9 mouse cellular contexts compared by ENCODE assay signal in the genomic region with DNA sequence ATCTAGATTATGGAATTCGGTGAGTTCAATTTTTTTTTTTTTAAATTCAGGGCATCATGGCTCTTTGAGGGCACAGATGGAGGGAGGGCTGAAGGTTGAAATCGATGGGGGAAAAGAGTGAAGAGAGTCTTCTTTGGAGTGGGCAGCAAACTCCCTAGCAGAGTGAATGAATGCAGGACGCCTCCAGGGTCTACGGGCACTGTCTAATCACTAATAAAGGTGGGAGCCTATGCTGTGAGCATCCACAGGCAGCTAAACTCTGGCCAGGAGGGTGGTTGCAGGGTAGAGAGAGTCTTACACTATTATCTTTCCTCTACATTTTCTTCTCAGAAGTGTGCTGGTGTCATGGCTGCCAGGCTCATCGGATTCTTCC. TPM values are rescaled to one million over a fixed set of nuclear protein-coding genes. Genes with fewer than 3 reads are reported as not detected.
DNase-seq lines count a peak whose midpoint lies in the region; ATAC-seq and TF ChIP-seq lines count a peak whose summit lies in the region.
"Had no signal": no experiment of that assay in that cellular context is flagged by ENCODE, and none has a peak within 500 bp of the region (broad histone marks: within the 10 kb centered on the region; RNA-seq: fewer than 3 reads in every experiment).

No protein-coding gene starts in this region.

- in situ Hi-C loops in Patski (cut with MboI; ENCODE audit: low pct_unique_long_range_greater_than_20kb), result loop anchor here (25.0 kb wide), 1 partner anchor 516 kb away; a partner anchor contains a TSS

- H3K4me1 ChIP-seq in heart, postnatal 0 days (ENCODE audit: control insufficient read depth, insufficient read depth), result peaks cover 5% of the 10 kb centered on the region
- peaks cover 2% of the 10 kb centered on the region; the same call in 1 of the 2 replicates for H3K4me1 ChIP-seq in hindbrain, embryonic 11.5 days (replicated peaks; ENCODE audit: control insufficient read depth, insufficient read depth, low read length)
- H3K4me1 ChIP-seq in midbrain, embryonic 11.5 days (ENCODE audit: control insufficient read depth, insufficient read depth, low read length), result peaks cover 4% of the 10 kb centered on the region; the same call in 1 of the 2 replicates

- CTCF ChIA-PET in Patski (lab: Charles Lee), result interaction anchor here (0.9 to 1.9 kb wide), 3 partner anchors 8 to 42 kb away, joined by 3 to 6 read pairs (median 4); a partner anchor contains a TSS

- H3K9me3 ChIP-seq in heart, postnatal 0 days (replicated peaks; ENCODE audit: control insufficient read depth, low read length), result no peaks in the 10 kb centered on the region
- no peaks in the 10 kb centered on the region for H3K9me3 ChIP-seq in hindbrain, embryonic 11.5 days (ENCODE audit: control insufficient read depth, low read length)
- no peaks in the 10 kb centered on the region for H3K9me3 ChIP-seq in midbrain, embryonic 11.5 days (ENCODE audit: control insufficient read depth, low read length)

- peak overlapping the region; percentile 34 for H3K9ac ChIP-seq in heart, postnatal 0 days (replicated peaks; ENCODE audit: low read depth, low read length)
- peak overlapping the region; percentile 46 for H3K9ac ChIP-seq in hindbrain, embryonic 11.5 days (ENCODE audit: low read depth, low read length)
- H3K9ac ChIP-seq in midbrain, embryonic 11.5 days (ENCODE audit: low read length), result peak overlapping the region; percentile 50

- intact Hi-C loops in heart, postnatal 10 days (cut with DNase I), result no loop called here

- H3K27ac ChIP-seq in heart, postnatal 0 days (ENCODE audit: low read depth), result no peak overlapping the region
- 0 out of 2 replicates have a peak overlapping the region, but pooled peaks have one; percentile 33 for H3K27ac ChIP-seq in hindbrain, embryonic 11.5 days (ENCODE audit: low read depth, low read length)
- no peak overlapping the region for H3K27ac ChIP-seq in midbrain, embryonic 11.5 days (ENCODE audit: low read depth, low read length)

- TF ChIP-seq EP300 in heart, postnatal 0 days (IDR thresholded peaks at IDR 0.05; ENCODE audit: low read depth), result no peak

- ATAC-seq in heart, postnatal 0 days (ENCODE audit: insufficient read depth, low read depth), result no peak
- peak; percentile 12 for ATAC-seq in Patski
- ATAC-seq in hindbrain, embryonic 11.5 days (ENCODE audit: low FRiP score), result 0 out of 2 replicates have a peak, but pooled peaks have one; percentile 26
- ATAC-seq in midbrain, embryonic 11.5 days (ENCODE audit: low FRiP score), result peak; percentile 28
- ATAC-seq in activated CD4-positive, CD25-positive, alpha-beta regulatory T cell, adult 4 months, result no peak

- DNase-seq in heart, postnatal 0 days (ENCODE audit: low spot score), result no peak
- no peak for DNase-seq in heart, postnatal 10 days
- no peak for DNase-seq in Patski (ENCODE audit: low read depth, low spot score)
- DNase-seq in hindbrain, embryonic 11.5 days (ENCODE audit: low spot score), result no peak
- no peak for DNase-seq in midbrain, embryonic 11.5 days (ENCODE audit: low spot score, missing footprints)
- no peak for DNase-seq in thymus, postnatal 14 days
- no peak for DNase-seq in retina, postnatal 1 day

- no peaks in the 10 kb centered on the region for H3K27me3 ChIP-seq in heart, postnatal 0 days (ENCODE audit: control insufficient read depth, insufficient read depth, low read length)
- no peaks in the 10 kb centered on the region for H3K27me3 ChIP-seq in Patski
- H3K27me3 ChIP-seq in hindbrain, embryonic 11.5 days (ENCODE audit: control insufficient read depth, insufficient read depth, low read length), result no peaks in the 10 kb centered on the region
- no peaks in the 10 kb centered on the region for H3K27me3 ChIP-seq in midbrain, embryonic 11.5 days (ENCODE audit: control insufficient read depth, insufficient read depth, low read length)

- POLR2A ChIA-PET in Patski (lab: Charles Lee), result interaction anchor here (1.1 to 1.4 kb wide), 2 partner anchors 8 to 10 kb away, joined by 3 to 5 read pairs; no protein-coding TSS in a partner anchor

- WGBS in heart, postnatal 0 days, result 38% methylated on average over 5 of the region's 5 CpGs
- WGBS in hindbrain, embryonic 11.5 days, result 30% methylated on average over 5 of the region's 5 CpGs
- WGBS in midbrain, embryonic 11.5 days, result 39% methylated on average over 5 of the region's 5 CpGs

- H3K4me2 ChIP-seq in heart, postnatal 0 days (ENCODE audit: low read depth, low read length), result peak overlapping the region; percentile 62
- H3K4me2 ChIP-seq in hindbrain, embryonic 11.5 days (replicated peaks; ENCODE audit: low read depth, low read length), result peak overlapping the region; percentile 43
- peak overlapping the region; percentile 52 for H3K4me2 ChIP-seq in midbrain, embryonic 11.5 days

- peaks cover 37% of the 10 kb centered on the region for H3K36me3 ChIP-seq in heart, postnatal 0 days (replicated peaks; ENCODE audit: control insufficient read depth, insufficient read depth, low read length)
- peaks cover 10% of the 10 kb centered on the region; the same call in 1 of the 2 replicates for H3K36me3 ChIP-seq in hindbrain, embryonic 11.5 days (ENCODE audit: control insufficient read depth, insufficient read depth, low read length)
- peaks cover 9% of the 10 kb centered on the region; the same call in 1 of the 2 replicates for H3K36me3 ChIP-seq in midbrain, embryonic 11.5 days (ENCODE audit: control insufficient read depth, insufficient read depth, low read length)

- TF ChIP-seq CTCF in heart, postnatal 0 days (IDR thresholded peaks at IDR 0.05; ENCODE audit: low read depth), result no peak
- no peak for TF ChIP-seq CTCF in Patski (IDR thresholded peaks at IDR 0.05)

- H3K4me3 ChIP-seq in heart, postnatal 0 days (ENCODE audit: low read depth, low read length), result peak overlapping the region; percentile 49
- H3K4me3 ChIP-seq in hindbrain, embryonic 11.5 days (ENCODE audit: low read depth, low read length), result peak overlapping the region; percentile 39
- peak overlapping the region; percentile 40 for H3K4me3 ChIP-seq in midbrain, embryonic 11.5 days (ENCODE audit: low read depth, low read length)

RNA-seq across cellular contexts. Expression of a gene that starts 0.4 kb away (rescaled TPM):
- 36.2 and 36.4 TPM in 2 replicates for total RNA-seq in heart, postnatal 0 days (2014; rRNA removed; ENCODE audit: low replicate concordance)
- polyA plus RNA-seq in heart, postnatal 0 days (2015; fragmentation: Nextera tagmentation; extraction: Ambion mirVana), result 20.1 and 20.8 TPM in 2 replicates
- total RNA-seq in heart, postnatal 10 days (2021), result 10 to 100 TPM; 24.2 to 24.7 TPM
- polyA plus RNA-seq in Patski (2021), result 141 TPM
- polyA plus RNA-seq in hindbrain, embryonic 11.5 days (2014; fragmentation: Nextera tagmentation; extraction: Ambion mirVana), result 43.7 and 47.3 TPM in 2 replicates
- 41.4 and 45.9 TPM in 2 replicates for polyA plus RNA-seq in midbrain, embryonic 11.5 days (2014; fragmentation: Nextera tagmentation; extraction: Ambion mirVana)
- 10 to 100 TPM; 72.1 to 75.6 TPM for polyA plus RNA-seq in activated CD4-positive, CD25-positive, alpha-beta regulatory T cell, adult 4 months (2017; shearing (Covaris generic))

RNA-seq across cellular contexts. Expression of a gene that starts 11.9 kb away (rescaled TPM):
- 21.4 and 26.4 TPM in 2 replicates for total RNA-seq in heart, postnatal 0 days (2014; rRNA removed; ENCODE audit: low replicate concordance)
- 16.4 and 17.4 TPM in 2 replicates for polyA plus RNA-seq in heart, postnatal 0 days (2015; fragmentation: Nextera tagmentation; extraction: Ambion mirVana)
- 10 to 100 TPM; 20.4 to 21.8 TPM for total RNA-seq in heart, postnatal 10 days (2021)
- polyA plus RNA-seq in Patski (2021), result 86.6 TPM
- 40.9 and 44.5 TPM in 2 replicates for polyA plus RNA-seq in hindbrain, embryonic 11.5 days (2014; fragmentation: Nextera tagmentation; extraction: Ambion mirVana)
- 50.7 and 55.8 TPM in 2 replicates for polyA plus RNA-seq in midbrain, embryonic 11.5 days (2014; fragmentation: Nextera tagmentation; extraction: Ambion mirVana)
- polyA plus RNA-seq in activated CD4-positive, CD25-positive, alpha-beta regulatory T cell, adult 4 months (2017; shearing (Covaris generic)), result 1 to 10 TPM in 1 of 2 experiments, under 1 TPM in 1; 0.22 to 2.4 TPM
- total RNA-seq: hematopoietic stem cell, adult 5-6 weeks had no signal

RNA-seq across cellular contexts. Expression of a gene that starts 20.2 kb away (rescaled TPM):
- total RNA-seq in heart, postnatal 0 days (2014; rRNA removed; ENCODE audit: low replicate concordance), result 2.1 and 2.2 TPM in 2 replicates
- polyA plus RNA-seq in heart, postnatal 0 days (2015; fragmentation: Nextera tagmentation; extraction: Ambion mirVana), result 5.6 and 5.7 TPM in 2 replicates
- total RNA-seq in heart, postnatal 10 days (2021), result 1 to 10 TPM; 7.9 to 8.3 TPM
- 37.6 TPM for polyA plus RNA-seq in Patski (2021)
- 18.5 and 19.8 TPM in 2 replicates for polyA plus RNA-seq in hindbrain, embryonic 11.5 days (2014; fragmentation: Nextera tagmentation; extraction: Ambion mirVana)
- 16.5 and 20.2 TPM in 2 replicates for polyA plus RNA-seq in midbrain, embryonic 11.5 days (2014; fragmentation: Nextera tagmentation; extraction: Ambion mirVana)
- polyA plus RNA-seq in activated CD4-positive, CD25-positive, alpha-beta regulatory T cell, adult 4 months (2017; shearing (Covaris generic)), result 100 to 1,000 TPM; 158 to 168 TPM

RNA-seq across cellular contexts. Expression of a gene that starts 23.8 kb away (rescaled TPM):
- total RNA-seq in heart, postnatal 0 days (2014; rRNA removed; ENCODE audit: low replicate concordance), result 101 and 247 TPM in 2 replicates
- 96.7 and 99.3 TPM in 2 replicates for polyA plus RNA-seq in heart, postnatal 0 days (2015; fragmentation: Nextera tagmentation; extraction: Ambion mirVana)
- total RNA-seq in heart, postnatal 10 days (2021), result 10 to 100 TPM; 73.7 to 77.2 TPM
- 215 TPM for polyA plus RNA-seq in Patski (2021)
- polyA plus RNA-seq in hindbrain, embryonic 11.5 days (2014; fragmentation: Nextera tagmentation; extraction: Ambion mirVana), result 180 and 181 TPM in 2 replicates
- polyA plus RNA-seq in midbrain, embryonic 11.5 days (2014; fragmentation: Nextera tagmentation; extraction: Ambion mirVana), result 174 and 179 TPM in 2 replicates
- polyA plus RNA-seq in activated CD4-positive, CD25-positive, alpha-beta regulatory T cell, adult 4 months (2017; shearing (Covaris generic)), result 100 to 1,000 TPM in 1 of 2 experiments, 10 to 100 TPM in 1; 90.7 to 112 TPM

RNA-seq across cellular contexts. Expression of a gene that starts 25.7 kb away (rescaled TPM):
- 9.3 TPM in 1 of 2 replicates, not detected in the other for total RNA-seq in heart, postnatal 0 days (2014; rRNA removed; ENCODE audit: low replicate concordance)
- 0.20 and 0.69 TPM in 2 replicates for polyA plus RNA-seq in heart, postnatal 0 days (2015; fragmentation: Nextera tagmentation; extraction: Ambion mirVana)
- total RNA-seq in heart, postnatal 10 days (2021), result under 1 TPM; 0.20 to 0.34 TPM
- 10.3 TPM for polyA plus RNA-seq in Patski (2021)
- 1.4 and 2.1 TPM in 2 replicates for polyA plus RNA-seq in hindbrain, embryonic 11.5 days (2014; fragmentation: Nextera tagmentation; extraction: Ambion mirVana)
- 2.7 and 4.4 TPM in 2 replicates for polyA plus RNA-seq in midbrain, embryonic 11.5 days (2014; fragmentation: Nextera tagmentation; extraction: Ambion mirVana)
- polyA plus RNA-seq in activated CD4-positive, CD25-positive, alpha-beta regulatory T cell, adult 4 months (2017; shearing (Covaris generic)), result under 1 TPM; 0.88 to 0.97 TPM

Comparison
In these comparisons a context has a peak if more than half of its experiments do, and no peak if none do; other contexts are left out.
1. ATAC-seq: peak in Patski (single experiment), hindbrain, embryonic 11.5 days (single experiment) and midbrain, embryonic 11.5 days (single experiment); none in heart, postnatal 0 days (single experiment) and activated CD4-positive, CD25-positive, alpha-beta regulatory T cell, adult 4 months (single experiment).
2. Peak in every context shown above with its lines, with median percentiles within 50 percentile points of each other: H3K4me2 ChIP-seq, H3K4me3 ChIP-seq and H3K9ac ChIP-seq.